Mouse (Mus musculus) kidney, embryonic 16.5 days (tissue): ENCODE data around the gene Slbp. TPM values are rescaled to one million over a fixed set of nuclear protein-coding genes. Genes with fewer than 3 reads are reported as not detected.

Source experiments
- ATAC-seq: fragments of 200-750 bp; cut with Nextera tagmentation; 2 replicates; pipeline ENCODE4 v1.8.0; 2017; ENCODE audit warnings: moderate TSS enrichment; ENCODE audit not compliant: low FRiP score, low TSS enrichment
- H3K27ac ChIP-seq: fragments of 300-500 bp; sonication (generic); 2 replicates; pipeline ENCODE4 v1.5.1; 2014; ENCODE audit warnings: low read length
- H3K27me3 ChIP-seq: fragments of 300-500 bp; sonication (generic); 2 replicates; pipeline ENCODE4 v1.6.1; 2014; ENCODE audit warnings: low read length, control low read depth, mixed read lengths; ENCODE audit not compliant: insufficient read depth
- H3K36me3 ChIP-seq: fragments of 300-500 bp; sonication (generic); 2 replicates; pipeline ENCODE4 v1.6.1; 2014; ENCODE audit warnings: low read length, control low read depth, mixed read lengths; ENCODE audit not compliant: insufficient read depth
- H3K4me1 ChIP-seq: fragments of 300-500 bp; sonication (generic); 2 replicates; pipeline ENCODE4 v1.6.1; 2014; ENCODE audit warnings: low read length, control low read depth, mixed read lengths; ENCODE audit not compliant: insufficient read depth
- H3K4me2 ChIP-seq: fragments of 300-500 bp; sonication (generic); replicated peaks from 2 replicates; pipeline ENCODE4 v1.6.1; 2014; ENCODE audit warnings: low read depth, low read length
- H3K4me3 ChIP-seq: fragments of 300-500 bp; sonication (generic); 2 replicates; pipeline ENCODE4 v1.5.1; 2014; ENCODE audit warnings: mild to moderate bottlenecking, low read length
- H3K9ac ChIP-seq: fragments of 300-500 bp; sonication (generic); replicated peaks from 2 replicates; pipeline ENCODE4 v1.6.1; 2014; ENCODE audit warnings: low read length
- H3K9me3 ChIP-seq: fragments of 300-500 bp; sonication (generic); 2 replicates; pipeline ENCODE4 v1.6.1; 2016; ENCODE audit warnings: low read length, control low read depth
- WGBS: fragments of 180-500 bp; shearing (Covaris S2); extraction: QIAGEN DNeasy Blood & Tissue Kit; methylation state at CpG from one replicate; pipeline ENCODE4 v1.1.7; 2014; 5-methylcytosine and 5-hydroxymethylcytosine counted together
- polyA plus RNA-seq: library from polyadenylated mRNA; unstranded; fragments of >200 nt; fragmentation: Nextera tagmentation; extraction: Ambion mirVana; gene quantifications from 2 replicates; pipeline ENCODE4 v1.2.1, GENCODE M21; 2015

The Slbp gene
- polyA plus RNA-seq, 1 experiment from 2014 or later, result 228 TPM

GRCm38 (mm10) chr5:33657251-33657786, 4.9 kb upstream of the Slbp start:
- peak overlapping the region; percentile 93 for H3K4me2 ChIP-seq
- H3K9ac ChIP-seq, result peak overlapping the region; percentile 77
- ATAC-seq, result peak; percentile 29
- H3K36me3 ChIP-seq, result peaks cover 24% of the 10 kb centered on the region; the same call in 1 of the 2 replicates
- no peaks in the 10 kb centered on the region for H3K9me3 ChIP-seq
- H3K27me3 ChIP-seq, result no peaks in the 10 kb centered on the region
- H3K4me3 ChIP-seq, result peak overlapping the region; percentile 66
- under 1% methylated on average over 32 of the region's 32 CpGs for WGBS
- peaks cover 29% of the 10 kb centered on the region for H3K4me1 ChIP-seq
- peak overlapping the region; percentile 89 for H3K27ac ChIP-seq

- 15% methylated on average over 1 of the region's 1 CpGs for WGBS
- Histone ChIP-seq H3K4me3 (peak overlapping the region; percentile 66), H3K27me3 (no peaks in the 10 kb centered on the region), H3K36me3 (peaks cover 24% of the 10 kb centered on the region; the same call in 1 of the 2 replicates), H3K9ac (peak overlapping the region; percentile 77), H3K9me3 (no peaks in the 10 kb centered on the region), H3K27ac (peak overlapping the region; percentile 89), H3K4me2 (peak overlapping the region; percentile 93), H3K4me1 (peaks cover 29% of the 10 kb centered on the region)
- ATAC-seq, result no peak
Measured at GRCm38 (mm10) chr5:33656739-33657138, 4.4 kb upstream of the Slbp start.

GRCm38 (mm10) chr5:33655251-33655840, 3.0 kb upstream of the Slbp start:
- no peaks in the 10 kb centered on the region for H3K9me3 ChIP-seq
- H3K4me2 ChIP-seq, result no peak overlapping the region
- no peaks in the 10 kb centered on the region for H3K27me3 ChIP-seq
- no peak overlapping the region for H3K4me3 ChIP-seq
- no peak overlapping the region for H3K27ac ChIP-seq
- 82% methylated on average over 10 of the region's 10 CpGs for WGBS
- H3K4me1 ChIP-seq, result peaks cover 40% of the 10 kb centered on the region
- H3K9ac ChIP-seq, result no peak overlapping the region
- H3K36me3 ChIP-seq, result peaks cover 16% of the 10 kb centered on the region; the same call in 1 of the 2 replicates
- ATAC-seq, result no peak

GRCm38 (mm10) chr5:33654424-33654823, 2.0 kb upstream of the Slbp start:
- H3K9ac ChIP-seq, result no peak overlapping the region
- 95% methylated on average over 13 of the region's 13 CpGs for WGBS
- peaks cover 17% of the 10 kb centered on the region for H3K36me3 ChIP-seq
- no peak overlapping the region for H3K27ac ChIP-seq
- H3K9me3 ChIP-seq, result no peaks in the 10 kb centered on the region
- H3K4me3 ChIP-seq, result no peak overlapping the region
- H3K4me1 ChIP-seq, result peaks cover 46% of the 10 kb centered on the region
- no peaks in the 10 kb centered on the region for H3K27me3 ChIP-seq
- ATAC-seq, result no peak
- H3K4me2 ChIP-seq, result no peak overlapping the region

GRCm38 (mm10) chr5:33652783-33653173, 404 bp upstream of the Slbp start:
- ATAC-seq, result peak; percentile 13
- Histone ChIP-seq H3K4me1 (peaks cover 43% of the 10 kb centered on the region), H3K9ac (peak overlapping the region; percentile 63)

GRCm38 (mm10) chr5:33651541-33651920, 843 bp downstream of the Slbp start:
- Histone ChIP-seq H3K9me3 (no peaks in the 10 kb centered on the region), H3K36me3 (peaks cover 37% of the 10 kb centered on the region), H3K4me2 (peak overlapping the region; percentile 86), H3K9ac (peak overlapping the region; percentile 85), H3K4me1 (peaks cover 37% of the 10 kb centered on the region), H3K4me3 (peak overlapping the region; percentile 82), H3K27ac (peak overlapping the region; percentile 96), H3K27me3 (no peaks in the 10 kb centered on the region)
- WGBS, result under 1% methylated on average over 11 of the region's 11 CpGs
- ATAC-seq, result no peak; the same call in 1 of the 2 replicates

More at GRCm38 (mm10) chr5:33652783-33653173, 404 bp upstream of the Slbp start:
- Histone ChIP-seq H3K9me3 (no peaks in the 10 kb centered on the region), H3K36me3 (peaks cover 30% of the 10 kb centered on the region), H3K27me3 (no peaks in the 10 kb centered on the region), H3K4me3 (peak overlapping the region; percentile 82), H3K27ac (peak overlapping the region; percentile 84), H3K4me2 (peak overlapping the region; percentile 86)
- WGBS, result 1% methylated on average over 9 of the region's 9 CpGs

- Histone ChIP-seq H3K27ac (peak overlapping the region; percentile 96), H3K4me1 (peaks cover 32% of the 10 kb centered on the region), H3K4me3 (peak overlapping the region; percentile 82), H3K9ac (peak overlapping the region; percentile 85), H3K9me3 (no peaks in the 10 kb centered on the region), H3K36me3 (peaks cover 42% of the 10 kb centered on the region), H3K4me2 (peak overlapping the region; percentile 86), H3K27me3 (no peaks in the 10 kb centered on the region)
- ATAC-seq, result no peak
- WGBS, result 6% methylated on average over 2 of the region's 2 CpGs
Measured at GRCm38 (mm10) chr5:33651017-33651416, 1.4 kb downstream of the Slbp start.

GRCm38 (mm10) chr5:33640652-33641051, 11.7 kb downstream of the Slbp start:
- Histone ChIP-seq H3K9me3 (no peaks in the 10 kb centered on the region), H3K4me1 (no peaks in the 10 kb centered on the region), H3K36me3 (peaks cover 57% of the 10 kb centered on the region), H3K27ac (no peak overlapping the region), H3K4me2 (no peak overlapping the region), H3K4me3 (no peak overlapping the region), H3K9ac (no peak overlapping the region), H3K27me3 (no peaks in the 10 kb centered on the region)
- no peak for ATAC-seq
- 40% methylated on average over 3 of the region's 3 CpGs for WGBS

GRCm38 (mm10) chr5:33638826-33639225, 13.5 kb downstream of the Slbp start:
- H3K4me1 ChIP-seq, result no peaks in the 10 kb centered on the region
- H3K27ac ChIP-seq, result no peak overlapping the region
- WGBS, result 52% methylated on average over 4 of the region's 4 CpGs
- H3K36me3 ChIP-seq, result peaks cover 46% of the 10 kb centered on the region
- H3K9me3 ChIP-seq, result no peaks in the 10 kb centered on the region
- ATAC-seq, result no peak
- no peak overlapping the region for H3K9ac ChIP-seq
- H3K27me3 ChIP-seq, result no peaks in the 10 kb centered on the region
- no peak overlapping the region for H3K4me3 ChIP-seq
- no peak overlapping the region for H3K4me2 ChIP-seq

- no peak overlapping the region for H3K9ac ChIP-seq
- no peaks in the 10 kb centered on the region for H3K27me3 ChIP-seq
- no peak overlapping the region for H3K27ac ChIP-seq
- no peaks in the 10 kb centered on the region for H3K4me1 ChIP-seq
- H3K4me2 ChIP-seq, result no peak overlapping the region
- H3K9me3 ChIP-seq, result no peaks in the 10 kb centered on the region
- H3K36me3 ChIP-seq, result peaks cover 36% of the 10 kb centered on the region
- WGBS, result 78% methylated on average over 3 of the region's 3 CpGs
- no peak overlapping the region for H3K4me3 ChIP-seq
- no peak for ATAC-seq
Measured at GRCm38 (mm10) chr5:33637606-33638350, 14.6 kb downstream of the Slbp start.
